Mouse (Mus musculus) ES-Bruce4 (cell line): ENCODE data around the gene Fam117a. TPM values are rescaled to one million over a fixed set of nuclear protein-coding genes. Genes with fewer than 3 reads are reported as not detected.

Experiments used
- H3K27ac ChIP-seq: 2 replicates; pipeline ENCODE4 v1.5.1; 2012; ENCODE audit warnings: low read length, inconsistent platforms; ENCODE audit not compliant: insufficient read depth
- H3K27me3 ChIP-seq: 2 replicates; pipeline ENCODE4 v1.6.1; 2012; ENCODE audit warnings: mild to moderate bottlenecking, low read length, inconsistent platforms; ENCODE audit not compliant: control insufficient read depth, poor library complexity, insufficient read depth, severe bottlenecking
- H3K36me3 ChIP-seq: 2 replicates; pipeline ENCODE4 v1.6.1; 2012; ENCODE audit warnings: inconsistent platforms, mild to moderate bottlenecking, low read length, moderate library complexity; ENCODE audit not compliant: control insufficient read depth, poor library complexity, insufficient read depth, severe bottlenecking
- H3K4me1 ChIP-seq: one replicate; pipeline ENCODE4 v1.8.1; 2011; ENCODE audit warnings: low read length; ENCODE audit not compliant: control insufficient read depth, insufficient read depth
- H3K4me3 ChIP-seq: 2 replicates; pipeline ENCODE4 v1.5.1; 2011; ENCODE audit warnings: low read depth, mild to moderate bottlenecking, low read length
- H3K9ac ChIP-seq: 2 replicates; pipeline ENCODE4 v1.6.1; 2012; ENCODE audit warnings: low read depth, mild to moderate bottlenecking, inconsistent platforms; ENCODE audit not compliant: poor library complexity, severe bottlenecking
- H3K9me3 ChIP-seq: replicated peaks from 2 replicates; pipeline ENCODE4 v1.6.1; 2012; ENCODE audit warnings: mild to moderate bottlenecking, low read length, inconsistent platforms; ENCODE audit not compliant: control insufficient read depth, poor library complexity, insufficient read depth, severe bottlenecking
- CTCF ChIP-seq: IDR thresholded peaks from one replicate; pipeline ENCODE4 v1.8.1; 2011; ENCODE audit warnings: low read depth, low read length
- EP300 ChIP-seq: IDR thresholded peaks from 2 replicates; pipeline ENCODE4 v1.6.1; 2011; ENCODE audit warnings: low read depth, low read length; ENCODE audit not compliant: insufficient read depth
- POLR2A ChIP-seq: IDR thresholded peaks from one replicate; pipeline ENCODE4 v1.8.1; 2011; ENCODE audit warnings: low read length; ENCODE audit not compliant: insufficient read depth
- polyA plus RNA-seq: library from polyadenylated mRNA; stranded (reverse); fragments of >200 nt; gene quantifications from 2 replicates; pipeline ENCODE4 v1.2.4, GENCODE M21; 2011; ENCODE audit warnings: low read depth; ENCODE audit not compliant: missing spikeins, insufficient read depth, insufficient read length

Fam117a gene
- polyA plus RNA-seq, 1 experiment, result 36.2 TPM

DNA sequence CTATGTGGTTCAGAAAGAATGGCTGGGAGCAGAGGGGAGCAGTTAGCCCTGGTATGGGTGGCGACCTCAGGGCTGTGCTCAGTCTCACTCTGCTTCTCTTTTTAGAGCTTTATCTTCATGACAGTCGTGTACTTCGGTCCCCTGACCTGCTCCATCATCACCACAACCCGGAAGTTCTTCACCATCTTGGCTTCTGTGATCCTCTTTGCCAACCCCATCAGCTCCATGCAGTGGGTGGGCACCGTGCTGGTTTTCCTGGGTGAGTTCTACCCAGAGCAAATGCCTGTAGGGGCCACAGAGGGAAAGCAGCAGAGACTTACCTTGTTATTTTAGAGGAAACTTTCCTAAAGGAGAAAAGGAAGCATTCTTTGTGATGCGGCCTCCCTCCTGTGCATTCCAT is 53.6 kb downstream of the Fam117a start:
- no peak for TF ChIP-seq EP300
- no peak for TF ChIP-seq POLR2A
- TF ChIP-seq CTCF, result no peak
- no peaks in the 10 kb centered on the region for H3K27me3 ChIP-seq
- H3K36me3 ChIP-seq, result peaks cover 33% of the 10 kb centered on the region
- H3K27ac ChIP-seq, result no peak overlapping the region
- no peaks in the 10 kb centered on the region for H3K9me3 ChIP-seq
- H3K4me1 ChIP-seq, result no peaks in the 10 kb centered on the region
- no peak overlapping the region for H3K9ac ChIP-seq
- H3K4me3 ChIP-seq, result no peak overlapping the region

DNA sequence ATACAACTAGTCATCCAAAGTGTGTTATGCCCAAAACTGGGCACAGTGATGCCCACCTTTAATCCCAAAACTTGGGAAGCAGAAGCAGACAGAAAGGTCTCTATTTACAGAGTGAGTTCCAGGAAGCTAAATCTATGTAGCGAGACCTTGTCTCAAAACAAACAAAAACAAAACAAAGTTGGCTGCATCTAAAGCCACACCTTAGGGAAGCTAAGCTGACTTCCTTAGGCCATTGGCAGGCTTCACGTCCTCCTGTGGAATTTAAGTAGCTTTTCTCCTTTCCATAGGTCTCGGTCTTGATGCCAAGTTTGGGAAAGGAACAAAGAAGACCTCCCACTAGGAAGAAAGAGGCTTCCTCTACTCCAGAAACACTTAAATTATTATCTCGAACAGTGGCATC is 54.4 kb downstream of the Fam117a start:
- no peaks in the 10 kb centered on the region for H3K9me3 ChIP-seq
- no peak overlapping the region for H3K9ac ChIP-seq
- H3K27ac ChIP-seq, result no peak overlapping the region
- H3K4me1 ChIP-seq, result no peaks in the 10 kb centered on the region
- peaks cover 33% of the 10 kb centered on the region for H3K36me3 ChIP-seq
- no peak overlapping the region for H3K4me3 ChIP-seq
- no peaks in the 10 kb centered on the region for H3K27me3 ChIP-seq
- TF ChIP-seq CTCF (no peak), EP300 (no peak), POLR2A (no peak)

DNA sequence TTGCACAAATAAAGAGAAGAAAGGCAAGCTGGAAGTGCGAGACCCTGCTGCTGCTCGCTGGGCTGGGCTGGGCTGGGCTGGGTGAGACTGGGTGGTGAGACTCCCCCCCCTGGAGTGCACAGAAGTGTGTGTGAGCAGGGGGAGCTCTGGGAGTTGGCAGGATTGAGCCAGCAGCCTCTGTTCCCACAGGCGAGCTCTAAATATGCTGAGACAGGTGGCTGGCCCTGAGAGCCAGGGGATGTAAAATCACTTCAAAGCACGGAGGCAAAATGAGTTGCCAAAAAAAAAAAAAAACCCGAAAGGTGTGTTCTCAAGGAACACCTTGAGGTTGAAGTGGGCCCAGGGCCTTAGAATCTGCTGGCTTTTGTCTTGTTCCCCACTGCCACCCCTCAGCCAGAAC is 54.9 kb downstream of the Fam117a start:
- Histone ChIP-seq H3K9ac (no peak overlapping the region), H3K4me3 (no peak overlapping the region), H3K4me1 (no peaks in the 10 kb centered on the region), H3K36me3 (peaks cover 33% of the 10 kb centered on the region), H3K27me3 (no peaks in the 10 kb centered on the region), H3K27ac (no peak overlapping the region), H3K9me3 (no peaks in the 10 kb centered on the region)
- TF ChIP-seq CTCF (no peak), POLR2A (no peak), EP300 (no peak)

DNA sequence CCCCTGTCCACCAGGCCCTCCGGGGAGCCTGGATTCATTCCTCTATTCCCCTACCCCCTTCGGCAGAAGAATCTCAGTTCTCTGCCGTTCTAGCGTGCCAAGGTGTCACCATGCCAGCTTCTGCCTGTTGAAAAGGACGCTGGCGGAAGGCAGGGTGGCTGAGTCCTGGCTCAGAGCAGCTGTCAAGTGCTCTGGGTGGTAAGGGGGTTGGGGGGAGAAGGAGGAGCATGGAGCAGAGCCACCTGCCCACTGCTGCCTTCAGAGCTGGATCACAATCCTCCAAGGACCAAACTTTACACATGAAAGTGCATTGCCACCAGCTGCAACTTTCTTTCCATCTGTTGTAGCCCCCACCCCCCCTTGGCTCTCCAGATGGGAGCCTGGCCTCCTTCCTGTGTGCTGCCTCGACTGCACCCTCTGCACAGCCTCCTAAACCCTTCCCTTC is 55.4 kb downstream of the Fam117a start:
- H3K9ac ChIP-seq, result no peak overlapping the region
- peaks cover 31% of the 10 kb centered on the region for H3K36me3 ChIP-seq
- no peak for TF ChIP-seq EP300
- no peak for TF ChIP-seq POLR2A
- no peak for TF ChIP-seq CTCF
- no peak overlapping the region for H3K27ac ChIP-seq
- H3K4me3 ChIP-seq, result no peak overlapping the region
- no peaks in the 10 kb centered on the region for H3K4me1 ChIP-seq
- no peaks in the 10 kb centered on the region for H3K9me3 ChIP-seq
- no peaks in the 10 kb centered on the region for H3K27me3 ChIP-seq

DNA sequence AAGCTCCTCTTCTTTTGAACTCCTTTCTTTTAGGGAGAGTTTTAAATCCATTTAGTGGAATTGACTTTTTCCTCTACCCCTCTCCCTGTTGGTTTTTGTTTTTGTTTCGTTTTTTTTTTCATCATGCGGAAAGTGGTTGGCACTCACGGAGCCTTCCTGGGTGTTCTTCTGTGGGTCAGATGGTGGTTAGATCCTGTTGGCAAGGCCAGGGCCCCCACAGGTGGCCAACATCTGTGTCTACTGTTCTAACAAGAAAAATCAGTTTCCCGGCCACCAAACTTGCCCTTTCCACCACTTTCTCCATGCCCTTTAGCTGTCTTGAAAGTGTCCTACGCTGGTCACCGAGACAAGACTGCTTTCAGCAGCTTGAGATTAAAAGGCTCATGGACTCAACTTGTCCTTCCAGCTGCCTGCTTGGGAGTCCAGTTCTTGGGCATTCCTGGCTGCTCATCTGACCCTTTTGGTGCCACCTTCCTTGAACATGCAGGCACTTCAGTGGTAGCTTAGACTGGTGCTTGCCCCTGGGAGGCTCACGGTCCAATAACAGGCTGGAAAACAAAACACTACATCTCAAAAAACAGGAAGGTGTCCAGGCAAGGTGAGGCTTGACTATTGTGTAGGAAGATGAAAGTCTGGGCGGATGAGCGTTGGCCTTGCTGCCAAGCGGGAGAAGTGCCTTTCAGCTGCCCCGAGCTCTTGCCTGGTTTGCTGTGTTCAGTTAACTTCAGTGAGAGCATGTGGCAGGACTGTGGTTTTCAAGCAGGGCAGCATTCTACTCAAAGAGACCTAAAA is 56.1 kb downstream of the Fam117a start:
- no peak overlapping the region for H3K4me3 ChIP-seq
- no peak overlapping the region for H3K27ac ChIP-seq
- H3K36me3 ChIP-seq, result peaks cover 25% of the 10 kb centered on the region
- no peak overlapping the region for H3K9ac ChIP-seq
- no peak for TF ChIP-seq CTCF
- TF ChIP-seq EP300, result no peak
- no peak for TF ChIP-seq POLR2A
- H3K9me3 ChIP-seq, result no peaks in the 10 kb centered on the region
- H3K4me1 ChIP-seq, result no peaks in the 10 kb centered on the region
- no peaks in the 10 kb centered on the region for H3K27me3 ChIP-seq

DNA sequence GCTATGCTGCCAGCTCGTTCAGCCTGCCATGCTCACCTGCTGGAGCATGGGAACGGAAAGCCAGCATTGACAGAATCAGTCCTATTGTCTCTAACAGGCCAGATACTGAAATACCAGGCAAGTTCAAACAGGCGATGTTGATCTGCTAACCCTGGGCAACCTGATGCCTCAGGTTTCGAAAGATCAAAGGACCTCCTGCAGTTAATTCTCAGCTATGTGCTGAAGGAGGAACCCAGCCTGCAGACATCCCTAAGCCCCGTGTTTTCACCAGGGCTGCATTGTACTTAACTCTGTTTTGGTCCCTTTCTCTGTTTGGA is 56.6 kb downstream of the Fam117a start:
- H3K4me1 ChIP-seq, result no peaks in the 10 kb centered on the region
- H3K36me3 ChIP-seq, result peaks cover 19% of the 10 kb centered on the region
- no peak overlapping the region for H3K27ac ChIP-seq
- no peak overlapping the region for H3K9ac ChIP-seq
- no peaks in the 10 kb centered on the region for H3K27me3 ChIP-seq
- H3K9me3 ChIP-seq, result no peaks in the 10 kb centered on the region
- no peak overlapping the region for H3K4me3 ChIP-seq
- TF ChIP-seq CTCF (no peak), POLR2A (no peak), EP300 (no peak)
